Mouse (Mus musculus) right cerebral cortex, adult 18-20 months (tissue): ENCODE measurements at regions not wholly inside any gene's neighbourhood (a gene's known extent, or its start where the extent isn't known, plus 50 kb on each side); places are given as distances from the start of the nearest gene placed in this dataset.

Experiments used
- DNase-seq: peaks from one replicate; pipeline ENCODE4 v3.0.0; 2022; ENCODE audit warnings: mixed read lengths

DNA sequence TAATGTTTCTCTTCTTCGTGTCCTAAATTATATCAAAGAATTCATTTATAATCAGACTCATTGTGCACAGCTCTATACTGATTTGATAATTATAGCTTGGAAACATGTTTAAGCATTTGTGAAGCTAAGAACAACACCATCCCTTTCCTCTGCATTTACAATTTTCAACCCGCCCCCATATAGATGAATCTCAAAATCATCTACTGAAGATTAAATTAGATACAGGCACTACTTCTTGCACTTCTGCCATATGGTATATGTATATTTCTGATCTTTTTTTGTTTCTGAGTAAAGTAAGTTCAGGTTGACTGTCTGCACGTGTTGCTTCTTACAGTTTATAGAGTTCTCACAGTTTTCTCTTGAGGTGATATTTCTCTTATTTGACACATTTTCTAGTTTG, 583.1 kb upstream of the C030005K15Rik start:
- DNase-seq: no peak

DNA sequence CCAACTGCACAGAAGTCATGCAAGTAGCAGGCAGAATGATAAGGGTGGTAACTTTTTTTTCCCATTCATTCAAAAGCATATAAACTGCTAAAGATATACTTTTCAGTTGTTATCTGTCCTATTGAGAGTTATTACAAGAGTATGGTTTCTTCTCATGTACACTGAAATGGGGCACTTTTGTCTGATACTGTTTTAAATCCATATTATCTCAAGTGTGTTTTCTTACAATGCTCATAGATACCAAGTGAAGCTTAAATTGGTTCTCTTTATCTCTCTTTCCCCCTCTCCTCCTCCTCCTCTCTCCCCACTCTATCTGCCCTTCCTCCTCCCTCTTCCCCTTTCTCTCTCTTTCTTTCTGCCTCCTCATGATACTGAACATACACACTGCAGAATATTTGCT, 584.8 kb upstream of the C030005K15Rik start:
- no peak for DNase-seq

GRCm38 (mm10) chr10:98318416-98318815, 591.9 kb upstream of the C030005K15Rik start:
- no peak for DNase-seq

DNA sequence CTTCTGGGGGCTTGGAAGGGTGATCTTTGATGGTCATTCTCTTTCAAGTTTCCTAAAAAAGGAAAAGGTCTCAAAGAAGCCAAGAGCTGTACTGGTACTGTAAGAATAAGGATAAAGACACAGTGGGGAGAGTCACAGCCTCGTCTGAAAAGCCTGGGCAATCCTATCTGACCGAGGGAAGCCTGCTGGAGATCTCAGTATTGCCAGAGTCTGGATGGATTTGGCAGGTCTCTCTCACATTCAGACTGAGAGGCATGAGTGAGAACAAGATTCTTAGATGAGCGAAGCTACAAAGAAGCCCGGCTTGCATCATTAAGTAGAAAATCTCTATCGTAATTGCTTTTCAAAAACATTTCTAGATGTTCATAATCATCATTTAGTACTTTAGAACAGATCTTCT, 590.4 kb upstream of the Atp2b1 start:
- no peak for DNase-seq

DNA sequence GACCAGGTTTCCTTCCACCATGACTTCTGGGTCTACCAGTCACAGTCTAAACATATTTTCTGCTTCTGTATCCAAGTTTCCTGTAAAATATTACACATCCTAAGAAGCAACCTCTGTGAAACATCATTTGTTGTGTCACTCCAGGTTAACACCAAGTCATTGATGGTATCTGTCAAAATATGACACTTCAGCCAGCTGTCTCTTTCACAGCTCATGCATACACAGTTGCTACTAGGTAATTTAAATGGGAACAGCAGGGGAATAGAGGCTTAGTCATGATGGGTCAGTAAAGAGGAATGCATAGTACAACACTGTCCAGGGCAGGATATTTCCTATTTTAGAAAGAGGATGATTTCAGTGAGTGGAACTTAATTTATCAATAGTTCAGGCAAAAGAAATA, 589.6 kb upstream of the Atp2b1 start:
- no peak for DNase-seq

GRCm38 (mm10) chr10:98325720-98326119, 588.5 kb upstream of the Atp2b1 start:
- no peak for DNase-seq

DNA sequence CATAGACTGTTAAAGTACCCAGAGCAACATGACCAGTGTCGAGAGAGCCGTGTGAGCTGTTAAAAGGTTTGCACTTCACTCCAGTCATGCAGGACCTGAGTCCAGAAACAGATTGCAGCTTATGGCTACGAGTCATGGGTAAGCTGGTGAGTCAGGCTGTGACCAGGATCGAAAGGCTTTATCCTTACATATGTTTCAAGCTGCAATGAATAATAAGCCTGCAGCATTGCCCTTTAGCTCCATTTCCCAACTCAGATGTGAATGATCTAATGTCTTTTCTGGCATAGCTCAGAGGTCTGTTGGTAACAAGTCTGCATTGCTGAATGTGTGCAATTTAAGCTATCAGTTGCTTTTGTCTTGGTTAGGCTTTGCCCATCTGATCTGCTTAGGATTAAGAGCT, 581.5 kb upstream of the Atp2b1 start:
- DNase-seq: no peak

DNA sequence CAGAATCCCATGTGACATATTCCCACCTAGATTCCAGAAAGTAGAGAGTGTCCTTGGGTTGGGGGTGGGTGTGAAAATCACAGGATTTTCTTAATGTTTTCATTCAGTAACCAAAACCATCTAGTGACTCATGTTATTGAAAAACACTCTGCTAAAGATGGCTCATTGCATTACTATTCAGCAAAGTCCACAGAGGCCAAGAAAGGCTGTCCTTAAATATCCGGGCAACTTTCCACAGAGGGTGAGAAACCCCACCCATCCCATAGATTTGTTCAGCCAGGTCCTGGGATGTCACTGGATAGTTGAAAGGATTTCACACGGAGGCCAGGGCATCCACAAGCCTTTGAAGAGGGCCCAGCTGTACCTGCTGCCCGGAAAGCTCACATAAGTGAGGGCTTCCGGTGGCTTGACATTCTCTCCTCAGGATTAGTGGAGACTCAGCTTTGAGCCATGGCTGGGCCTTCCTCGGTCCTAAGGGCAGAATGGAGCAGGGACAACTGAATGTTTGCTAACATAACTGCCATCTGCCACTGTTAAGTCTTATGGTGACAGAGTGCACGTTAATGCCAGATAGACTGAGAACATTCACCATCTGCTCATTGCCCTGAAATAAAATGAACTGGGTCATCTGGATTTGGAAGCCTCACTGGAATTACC, 580.7 kb upstream of the Atp2b1 start:
- DNase-seq: no peak

GRCm38 (mm10) chr10:98343827-98344226, 570.4 kb upstream of the Atp2b1 start:
- peak; percentile 46 for DNase-seq

- DNase-seq: peak; percentile 25
Measured at GRCm38 (mm10) chr10:98349466-98349865, 564.7 kb upstream of the Atp2b1 start.

DNA sequence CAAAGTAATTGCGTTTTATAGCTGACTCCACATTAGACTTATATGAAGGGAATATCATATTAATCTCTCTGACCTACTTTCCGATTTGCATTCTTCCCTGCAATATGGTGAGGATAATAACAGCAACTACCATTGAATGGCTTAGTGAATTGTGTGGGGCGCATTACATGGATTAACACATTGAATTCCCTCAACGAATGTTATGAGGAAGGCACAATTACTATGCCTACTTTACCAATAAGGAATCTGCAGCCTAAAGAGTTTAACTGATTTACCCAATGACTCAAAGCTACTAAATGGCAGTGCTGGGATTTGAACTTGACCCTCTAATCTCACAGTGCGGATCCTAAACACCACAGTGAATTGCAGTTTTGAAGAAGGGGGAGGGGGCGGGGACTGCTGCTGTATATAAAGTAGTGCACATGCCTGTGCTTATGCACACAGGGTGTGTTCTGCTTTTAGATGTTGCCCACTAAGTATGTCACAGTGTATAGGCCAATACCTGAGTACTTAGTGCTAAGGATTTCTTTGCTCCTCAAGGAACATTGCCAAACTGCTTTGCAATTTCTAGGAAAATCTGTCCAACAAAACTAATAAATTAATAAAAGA, 563.8 kb upstream of the Atp2b1 start:
- no peak for DNase-seq

- DNase-seq: no peak
Measured at GRCm38 (mm10) chr10:98352061-98352460, 562.1 kb upstream of the Atp2b1 start.

GRCm38 (mm10) chr10:98354486-98354885, 559.7 kb upstream of the Atp2b1 start:
- no peak for DNase-seq

DNA sequence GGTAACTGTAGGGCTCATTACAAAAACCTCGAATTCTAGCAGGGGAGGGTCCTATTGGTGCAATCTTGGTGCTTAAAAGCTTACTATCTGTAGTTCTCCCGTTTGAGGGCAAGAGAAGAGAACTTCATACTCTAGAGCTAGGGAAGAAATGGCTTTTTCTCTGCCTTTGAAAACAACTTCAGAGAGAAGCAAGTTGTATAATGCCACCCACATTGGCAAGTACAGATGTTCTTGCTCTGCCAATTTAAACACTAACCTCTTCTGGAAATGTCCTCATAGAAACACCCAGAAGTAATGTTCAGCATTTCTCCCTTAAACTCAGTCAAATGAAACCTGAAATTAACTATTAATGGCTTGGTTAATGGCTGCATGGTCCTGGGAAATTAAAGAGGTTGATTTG, 549.6 kb upstream of the Atp2b1 start:
- DNase-seq: peak; percentile 8

GRCm38 (mm10) chr10:98372561-98372960, 541.6 kb upstream of the Atp2b1 start:
- no peak for DNase-seq

- no peak for DNase-seq
Measured at GRCm38 (mm10) chr10:98373314-98373713, 540.9 kb upstream of the Atp2b1 start.

- DNase-seq: no peak
Measured at GRCm38 (mm10) chr10:98374684-98375083, 539.5 kb upstream of the Atp2b1 start.

DNA sequence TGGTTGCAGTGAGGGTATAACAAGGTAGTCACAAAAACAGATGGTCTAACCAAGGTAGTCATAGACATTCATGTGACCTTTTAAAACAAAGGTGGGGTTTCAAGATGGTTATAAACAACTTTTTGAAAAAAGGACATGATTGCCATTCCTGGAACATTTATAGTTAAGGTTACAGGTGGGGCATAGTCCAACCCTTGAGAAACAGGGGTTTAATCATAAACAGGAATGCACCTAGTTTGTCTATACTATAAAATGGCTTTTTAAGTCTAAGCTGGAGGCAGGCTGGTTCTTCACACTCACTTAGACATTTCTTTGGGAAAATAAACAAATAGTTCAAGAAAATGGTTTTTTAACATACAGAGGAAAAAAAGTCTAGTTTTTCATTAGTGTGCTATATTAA, 525.7 kb upstream of the Atp2b1 start:
- no peak for DNase-seq

DNA sequence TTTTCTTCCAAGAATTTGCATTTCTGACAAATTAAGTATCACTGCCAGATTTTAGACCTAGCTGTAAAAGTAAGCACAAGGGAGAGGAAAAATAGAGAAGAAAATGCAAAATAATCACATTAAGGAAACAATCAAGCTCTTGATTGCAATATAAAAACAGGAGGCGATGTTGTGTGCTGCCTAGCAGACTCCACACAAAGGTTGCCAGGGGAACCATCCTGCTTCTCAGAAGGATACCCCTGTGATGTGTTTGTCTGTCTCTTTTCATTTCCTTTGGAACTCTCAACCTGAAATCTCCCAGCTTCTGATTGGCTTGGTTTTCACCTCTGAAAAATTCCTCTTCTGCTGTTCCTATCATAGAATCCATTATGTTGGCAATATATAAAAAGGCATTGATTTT, 514.3 kb upstream of the Atp2b1 start:
- no peak for DNase-seq

DNA sequence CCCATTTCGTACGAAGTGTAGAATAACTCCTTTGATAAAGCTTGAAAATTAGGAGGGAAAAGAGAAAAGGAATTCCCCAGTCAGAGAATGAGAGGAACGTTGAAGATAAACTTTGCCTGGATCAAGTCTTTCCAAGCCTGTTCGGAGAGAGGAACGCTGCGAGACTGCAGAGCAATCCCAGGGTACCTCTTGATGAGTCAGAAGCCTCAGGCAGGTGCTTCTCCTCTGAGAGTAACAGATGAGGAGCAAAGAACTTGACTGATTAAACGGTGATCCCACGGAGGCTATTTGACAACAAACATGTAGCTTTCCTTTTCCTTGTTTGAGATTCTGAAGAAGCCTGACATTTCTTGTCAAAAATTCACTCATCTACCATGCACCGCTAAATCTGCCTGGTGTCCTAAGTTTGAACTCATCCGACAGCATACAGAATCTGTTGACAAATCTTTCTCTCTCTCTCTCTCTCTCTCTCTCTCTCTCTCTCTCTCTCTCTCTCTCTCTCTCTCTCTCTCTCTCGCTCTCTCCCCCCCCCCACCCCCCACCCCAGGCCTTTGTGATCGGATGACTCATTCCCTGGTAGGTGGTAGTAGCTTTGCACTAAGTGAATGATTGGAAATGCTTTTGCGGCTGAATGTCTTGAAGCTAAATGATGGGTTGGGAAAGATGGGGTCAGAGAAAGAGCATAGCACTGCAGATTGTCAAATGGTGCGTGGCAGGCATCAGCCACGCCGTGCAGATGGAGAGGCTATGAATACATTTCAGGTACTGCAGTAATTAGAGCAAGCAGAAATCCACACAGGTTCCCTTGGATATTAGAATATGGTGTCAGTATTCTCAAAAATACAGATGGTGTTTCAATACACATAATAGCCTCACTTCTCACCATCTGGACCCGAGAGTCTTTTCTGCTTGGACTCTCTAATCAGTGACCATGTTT, 496.1 kb upstream of the Atp2b1 start:
- DNase-seq: peak; percentile 37

DNA sequence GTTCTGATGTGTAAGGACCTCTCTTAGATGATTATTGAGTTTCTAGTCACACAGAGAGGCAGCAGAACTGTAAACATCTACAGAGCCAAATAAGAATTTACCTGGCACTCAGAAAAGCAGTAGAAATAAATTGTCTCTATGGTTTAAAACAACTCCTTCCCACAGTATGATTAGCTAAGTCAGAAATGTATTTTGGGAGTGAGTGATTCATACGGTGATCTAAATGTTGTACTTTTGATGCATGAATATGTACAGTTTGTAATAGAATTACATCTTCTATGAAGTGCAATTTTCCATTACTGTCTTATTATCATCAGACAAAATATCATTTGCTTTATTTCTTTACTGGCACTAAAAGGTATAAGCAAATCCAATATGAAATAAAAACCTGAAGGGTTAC, 489.8 kb upstream of the Atp2b1 start:
- no peak for DNase-seq

DNA sequence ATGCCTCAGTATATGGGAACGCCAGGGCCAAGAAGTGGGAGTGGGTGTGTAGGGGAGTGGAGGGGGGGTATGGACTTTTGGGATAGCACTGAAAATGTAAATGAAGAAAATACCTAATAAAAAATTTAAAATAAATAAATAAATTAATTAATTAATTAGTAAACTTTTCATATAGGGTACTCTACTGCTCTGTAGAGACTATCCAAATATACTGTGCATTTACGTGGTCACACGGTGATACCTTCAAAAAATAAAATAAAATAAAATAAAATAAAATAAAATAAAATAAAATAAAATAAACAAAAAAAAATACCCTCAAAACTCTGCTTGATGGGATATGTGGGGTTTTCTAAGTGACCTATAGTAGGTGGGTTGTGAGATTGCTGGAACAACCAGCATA, 479.2 kb upstream of the Atp2b1 start:
- no peak for DNase-seq

DNA sequence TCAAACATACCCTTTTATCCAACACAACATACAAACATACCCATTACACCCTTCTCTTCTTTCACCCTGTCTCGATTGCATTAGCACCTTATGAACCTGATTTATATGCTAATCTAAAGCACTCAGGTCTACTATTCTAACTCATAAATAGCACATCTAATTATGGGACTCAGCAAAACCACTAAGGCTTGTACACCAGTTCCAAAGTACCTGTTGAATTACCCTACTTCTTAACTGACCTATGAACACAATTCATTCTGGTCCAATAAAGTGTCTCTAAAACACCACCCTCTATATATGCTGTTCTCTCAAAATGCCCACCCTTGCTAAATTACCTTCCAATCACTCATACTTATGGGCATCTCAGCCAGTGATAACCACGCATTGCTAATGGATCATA, 452.7 kb upstream of the Atp2b1 start:
- DNase-seq: no peak

DNA sequence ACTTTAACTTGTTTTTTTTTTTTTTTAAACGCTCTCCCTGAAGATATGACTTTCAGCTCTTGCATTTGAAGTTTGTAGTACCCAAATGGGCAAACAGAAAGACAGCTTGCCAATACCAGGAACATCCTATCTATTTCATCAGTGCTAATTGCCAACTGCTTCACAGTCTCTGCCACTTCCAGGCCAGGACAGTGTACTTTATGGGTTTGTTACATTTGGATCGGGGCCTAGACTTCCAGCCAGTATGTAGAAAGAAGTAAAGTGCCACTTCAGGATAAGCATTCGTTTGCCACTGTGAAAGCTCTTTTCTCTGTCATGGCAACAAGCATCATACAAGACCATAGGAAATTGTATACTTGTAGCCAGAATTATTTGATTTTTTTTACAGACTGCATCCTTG, 439.6 kb upstream of the Atp2b1 start:
- DNase-seq: no peak
